Mouse (Mus musculus) heart, adult 8-10 months (tissue): ENCODE measurements at regions not wholly inside any gene's neighbourhood (a gene's known extent, or its start where the extent isn't known, plus 50 kb on each side); places are given as distances from the start of the nearest gene placed in this dataset.
"Not testable (repeated sequence)": the region's sequence is repeated elsewhere in the genome, so short reads cannot be mapped to it uniquely, and the experiment has no call there.

Source experiments
- DNase-seq: peaks from one replicate; pipeline ENCODE4 v3.0.0; 2022; ENCODE audit warnings: low spot score

- peak; percentile 55 for DNase-seq
These were observed 293.1 kb upstream of the Slc7a14 start for GRCm38 (mm10) chr3:31603237-31603636.

- not testable (repeated sequence) for DNase-seq
These were observed 286.4 kb upstream of the Slc7a14 start for GRCm38 (mm10) chr3:31596581-31596980.

- DNase-seq = no peak
These were observed 275.8 kb upstream of the Slc7a14 start for GRCm38 (mm10) chr3:31585971-31586370.

GRCm38 (mm10) chr3:31573849-31574248 lies 263.7 kb upstream of the Slc7a14 start:
- DNase-seq = no peak
